Mouse (Mus musculus): Measurements from ENCODE around the gene Stx12.

Stx12 gene

GRCm38 (mm10) chr4:132864856-132865255, 19.5 kb downstream of the Stx12 start:
- DNase-seq (ENCODE audit: low spot score) = no peak

GRCm38 (mm10) chr4:132863012-132863411, 21.3 kb downstream of the Stx12 start:
- no peak for DNase-seq (ENCODE audit: low spot score)

- DNase-seq (ENCODE audit: low spot score) = no peak
These were observed 23.4 kb downstream of the Stx12 start for GRCm38 (mm10) chr4:132860880-132861279.

- no peak for DNase-seq (ENCODE audit: low spot score)
These were observed 40.6 kb downstream of the Stx12 start for GRCm38 (mm10) chr4:132843705-132844071.

- peak; percentile 79 for DNase-seq (ENCODE audit: low spot score)
These were observed 41.2 kb downstream of the Stx12 start, which contains the start of gene Ppp1r8 for GRCm38 (mm10) chr4:132842970-132843704. Gene Ppp1r8, minus strand, starts transcription at chr4:132843169.

- DNase-seq (ENCODE audit: low spot score) = peak; percentile 7
These were observed 41.9 kb downstream of the Stx12 start for GRCm38 (mm10) chr4:132842281-132842906.

- DNase-seq (ENCODE audit: low spot score) = no peak
These were observed 42.8 kb downstream of the Stx12 start for GRCm38 (mm10) chr4:132841493-132841892.

- peak; percentile 63 for DNase-seq (ENCODE audit: low spot score)
These were observed 60.5 kb downstream of the Stx12 start for GRCm38 (mm10) chr4:132823614-132824366.

- no peak for DNase-seq (ENCODE audit: low spot score)
These were observed 65.9 kb downstream of the Stx12 start for GRCm38 (mm10) chr4:132818442-132818841.

GRCm38 (mm10) chr4:132816855-132817254, 67.5 kb downstream of the Stx12 start:
- DNase-seq (ENCODE audit: low spot score) = no peak

- DNase-seq (ENCODE audit: low spot score) = no peak
These were observed 67.9 kb downstream of the Stx12 start for GRCm38 (mm10) chr4:132816404-132816803.

GRCm38 (mm10) chr4:132809621-132810020, 74.7 kb downstream of the Stx12 start:
- no peak for DNase-seq (ENCODE audit: low spot score)

- no peak for DNase-seq (ENCODE audit: low spot score)
These were observed 76.3 kb downstream of the Stx12 start for GRCm38 (mm10) chr4:132807771-132808641.

GRCm38 (mm10) chr4:132806620-132807191, 77.6 kb downstream of the Stx12 start:
- DNase-seq (ENCODE audit: low spot score) = no peak

GRCm38 (mm10) chr4:132805599-132806197, 78.6 kb downstream of the Stx12 start:
- no peak for DNase-seq (ENCODE audit: low spot score)

GRCm38 (mm10) chr4:132805146-132805545, 79.2 kb downstream of the Stx12 start:
- no peak for DNase-seq (ENCODE audit: low spot score)

- no peak for DNase-seq (ENCODE audit: low spot score)
These were observed 80.0 kb downstream of the Stx12 start for GRCm38 (mm10) chr4:132804331-132804730.

GRCm38 (mm10) chr4:132803876-132804275, 80.4 kb downstream of the Stx12 start:
- DNase-seq (ENCODE audit: low spot score) = no peak

Measured in ovary, postnatal 14 days (tissue).